Mouse (Mus musculus): ENCODE results near the gene Rreb1. TPM values are rescaled to one million over a fixed set of nuclear protein-coding genes. Genes with fewer than 3 reads are reported as not detected.
A peak's percentile ranks its signal among the peaks of the same experiment; 100 is the strongest.

The Rreb1 gene
- polyA plus RNA-seq (2015; fragmentation: Nextera tagmentation; extraction: Ambion mirVana) = 2.6 and 3.0 TPM in 2 replicates

DNA sequence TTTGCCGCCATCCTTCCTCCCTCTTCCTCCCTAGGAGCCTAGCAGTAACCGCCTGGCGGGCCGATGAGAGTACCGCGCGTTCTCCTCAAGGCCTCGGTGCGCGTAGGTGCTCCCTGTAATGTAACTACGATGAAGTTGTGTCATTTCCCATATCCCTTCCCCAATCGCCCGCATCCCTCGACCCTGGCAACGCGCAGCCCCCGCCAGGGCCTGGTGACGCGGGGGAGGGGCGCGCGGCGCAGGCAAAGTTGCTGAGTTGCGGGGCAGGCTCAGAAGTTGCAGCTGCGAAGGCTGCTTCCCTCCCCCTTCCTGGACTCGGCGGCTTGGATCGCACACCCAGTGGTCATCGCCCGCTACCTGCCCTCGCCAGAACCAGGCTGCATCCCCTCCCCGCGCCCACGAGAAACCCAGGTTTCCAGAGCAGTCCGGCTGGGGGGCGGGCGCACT is at the start of gene Rreb1:
Gene Rreb1, plus strand, starts transcription at position 254 of the 447 bp plus-strand sequence.
- Histone ChIP-seq H3K4me3 (ENCODE audit: low read depth, low read length) (peak within 1 kb of the TSS; percentile 60), H3K27me3 (ENCODE audit: control insufficient read depth, insufficient read depth, low read depth, low read length) (peaks cover 23% of the 10 kb centered on the region), H3K27ac (ENCODE audit: low read length) (no peak within 1 kb of the TSS), H3K4me1 (ENCODE audit: control insufficient read depth, insufficient read depth, low read length) (peaks cover 13% of the 10 kb centered on the region), H3K4me2 (ENCODE audit: low read length) (peak within 1 kb of the TSS; percentile 100), H3K9ac (ENCODE audit: low read depth, low read length) (peak within 1 kb of the TSS; percentile 61), H3K36me3 (ENCODE audit: control insufficient read depth, insufficient read depth, low read length) (no peaks in the 10 kb centered on the region), H3K9me3 (replicated peaks; ENCODE audit: control insufficient read depth, low read length, poor library complexity, severe bottlenecking) (no peaks in the 10 kb centered on the region)
- peak; percentile 74 for ATAC-seq
- under 1% methylated on average over 32 of the region's 37 CpGs for WGBS

DNA sequence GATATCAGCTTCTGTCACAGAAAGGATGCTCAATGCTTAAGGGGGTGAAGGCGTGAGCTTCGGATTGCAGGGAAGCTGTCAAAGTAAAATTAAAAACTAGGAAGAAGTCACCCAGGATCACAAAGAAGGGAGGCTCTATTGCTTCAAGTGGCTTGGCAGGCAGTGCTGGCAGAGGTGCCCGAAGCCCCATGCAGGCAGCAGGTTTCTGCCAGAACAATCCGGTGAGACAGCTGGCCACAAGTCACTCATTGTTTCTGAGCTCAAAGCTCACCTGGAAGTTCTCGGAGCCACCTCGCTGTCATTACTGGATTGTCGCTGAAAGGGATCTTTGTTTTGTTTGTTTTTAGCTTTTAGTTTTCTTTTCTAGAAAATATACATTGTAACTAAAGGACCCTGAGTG is 49.6 kb upstream of the Rreb1 start:
- Histone ChIP-seq H3K9me3 (replicated peaks; ENCODE audit: control insufficient read depth, low read length, poor library complexity, severe bottlenecking) (no peaks in the 10 kb centered on the region), H3K4me2 (ENCODE audit: low read length) (no peak overlapping the region), H3K4me1 (ENCODE audit: control insufficient read depth, insufficient read depth, low read length) (no peaks in the 10 kb centered on the region), H3K9ac (ENCODE audit: low read depth, low read length) (no peak overlapping the region), H3K36me3 (ENCODE audit: control insufficient read depth, insufficient read depth, low read length) (no peaks in the 10 kb centered on the region), H3K27ac (ENCODE audit: low read length) (no peak overlapping the region), H3K27me3 (ENCODE audit: control insufficient read depth, insufficient read depth, low read depth, low read length) (no peaks in the 10 kb centered on the region), H3K4me3 (ENCODE audit: low read depth, low read length) (no peak overlapping the region)
- WGBS = 89% methylated on average over 7 of the region's 7 CpGs
- ATAC-seq = no peak

DNA sequence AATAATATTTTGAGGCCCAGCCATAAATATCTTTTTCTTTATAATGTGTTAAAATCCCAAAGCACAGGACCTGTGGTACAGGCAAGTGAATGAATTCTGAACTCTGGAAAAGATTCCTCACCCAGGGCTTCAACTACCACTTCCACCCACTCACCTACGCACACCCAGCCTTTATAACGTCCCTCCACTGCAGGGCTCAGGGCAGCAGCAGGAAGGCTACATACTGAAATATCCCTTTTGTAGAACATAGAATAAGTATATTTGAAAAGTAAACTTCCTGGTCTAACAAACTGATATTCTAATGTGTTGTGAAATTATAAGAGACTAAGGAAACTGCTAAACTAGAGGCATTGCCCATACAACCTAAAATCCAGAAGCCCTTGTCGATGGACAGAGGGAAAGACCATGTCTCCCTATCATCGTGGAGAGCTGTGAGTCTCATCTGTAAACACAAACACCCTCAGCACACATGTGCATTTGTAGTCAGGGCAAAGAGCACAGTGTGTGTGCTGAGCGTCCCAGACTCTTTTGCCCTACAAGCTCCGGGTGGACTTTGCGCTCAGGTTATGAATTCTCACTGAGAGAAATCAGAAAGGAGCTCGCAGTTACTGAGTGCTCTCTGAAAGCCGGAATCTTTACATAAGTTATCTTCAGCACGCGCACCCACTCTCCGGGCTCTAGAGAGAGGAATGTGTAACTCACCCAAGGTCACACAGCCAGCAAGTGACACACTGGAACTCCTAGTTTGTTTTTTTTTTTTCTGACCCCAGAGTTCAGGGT is 46.1 kb upstream of the Rreb1 start:
- H3K9ac ChIP-seq (ENCODE audit: low read depth, low read length) = no peak overlapping the region
- H3K4me3 ChIP-seq (ENCODE audit: low read depth, low read length) = no peak overlapping the region
- H3K36me3 ChIP-seq (ENCODE audit: control insufficient read depth, insufficient read depth, low read length) = no peaks in the 10 kb centered on the region
- WGBS = 89% methylated on average over 12 of the region's 12 CpGs
- no peak overlapping the region for H3K27ac ChIP-seq (ENCODE audit: low read length)
- ATAC-seq = no peak
- H3K4me1 ChIP-seq (ENCODE audit: control insufficient read depth, insufficient read depth, low read length) = no peaks in the 10 kb centered on the region
- no peaks in the 10 kb centered on the region for H3K9me3 ChIP-seq (replicated peaks; ENCODE audit: control insufficient read depth, low read length, poor library complexity, severe bottlenecking)
- no peak overlapping the region for H3K4me2 ChIP-seq (ENCODE audit: low read length)
- H3K27me3 ChIP-seq (ENCODE audit: control insufficient read depth, insufficient read depth, low read depth, low read length) = no peaks in the 10 kb centered on the region

DNA sequence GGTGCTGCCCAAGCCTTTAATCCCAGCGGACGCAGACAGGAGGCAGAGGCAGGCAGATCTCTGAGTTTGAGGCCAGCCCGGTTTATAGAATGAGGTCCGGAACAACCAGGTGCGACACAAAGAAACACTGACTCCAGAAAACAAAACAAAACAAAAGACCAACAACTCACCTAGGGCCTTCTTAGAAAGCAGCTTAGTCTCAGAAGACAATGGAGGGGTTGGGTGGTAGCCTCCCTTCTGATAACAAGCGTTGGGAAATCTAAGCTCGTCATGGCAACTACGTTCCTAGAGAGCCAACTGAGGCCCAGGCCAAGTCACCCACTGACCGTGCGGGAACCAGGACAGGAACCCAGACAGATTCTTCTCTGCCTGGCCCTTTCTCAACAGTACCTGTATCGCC is 43.7 kb upstream of the Rreb1 start:
- Histone ChIP-seq H3K27ac (ENCODE audit: low read length) (no peak overlapping the region), H3K4me2 (ENCODE audit: low read length) (no peak overlapping the region), H3K27me3 (ENCODE audit: control insufficient read depth, insufficient read depth, low read depth, low read length) (no peaks in the 10 kb centered on the region), H3K36me3 (ENCODE audit: control insufficient read depth, insufficient read depth, low read length) (no peaks in the 10 kb centered on the region), H3K9me3 (replicated peaks; ENCODE audit: control insufficient read depth, low read length, poor library complexity, severe bottlenecking) (no peaks in the 10 kb centered on the region), H3K4me1 (ENCODE audit: control insufficient read depth, insufficient read depth, low read length) (no peaks in the 10 kb centered on the region), H3K4me3 (ENCODE audit: low read depth, low read length) (no peak overlapping the region), H3K9ac (ENCODE audit: low read depth, low read length) (no peak overlapping the region)
- no peak for ATAC-seq
- 94% methylated on average over 11 of the region's 11 CpGs for WGBS

DNA sequence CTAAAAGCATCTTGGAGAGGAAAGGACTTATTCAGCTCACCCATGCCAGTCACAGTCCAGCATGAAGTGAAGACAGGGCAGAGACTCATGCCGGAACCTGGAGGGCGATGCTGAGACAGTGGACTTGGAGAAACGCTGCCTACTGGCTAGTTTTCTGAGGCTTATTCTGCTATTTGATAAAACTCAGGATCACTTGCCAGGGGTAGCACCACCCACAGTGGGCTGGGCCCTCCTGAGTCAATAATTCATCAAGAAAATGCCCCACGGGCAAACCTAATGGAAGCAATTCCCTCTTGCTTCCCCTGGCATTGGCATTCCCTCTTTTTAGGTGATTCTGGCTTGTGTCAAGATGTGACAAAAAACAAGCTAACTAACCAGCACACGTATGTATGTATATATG is 38.1 kb upstream of the Rreb1 start:
- H3K4me3 ChIP-seq (ENCODE audit: low read depth, low read length) = no peak overlapping the region
- no peak for ATAC-seq
- H3K27me3 ChIP-seq (ENCODE audit: control insufficient read depth, insufficient read depth, low read depth, low read length) = no peaks in the 10 kb centered on the region
- 91% methylated on average over 5 of the region's 5 CpGs for WGBS
- H3K4me1 ChIP-seq (ENCODE audit: control insufficient read depth, insufficient read depth, low read length) = no peaks in the 10 kb centered on the region
- H3K27ac ChIP-seq (ENCODE audit: low read length) = no peak overlapping the region
- no peaks in the 10 kb centered on the region for H3K9me3 ChIP-seq (replicated peaks; ENCODE audit: control insufficient read depth, low read length, poor library complexity, severe bottlenecking)
- no peak overlapping the region for H3K4me2 ChIP-seq (ENCODE audit: low read length)
- no peak overlapping the region for H3K9ac ChIP-seq (ENCODE audit: low read depth, low read length)
- H3K36me3 ChIP-seq (ENCODE audit: control insufficient read depth, insufficient read depth, low read length) = no peaks in the 10 kb centered on the region

DNA sequence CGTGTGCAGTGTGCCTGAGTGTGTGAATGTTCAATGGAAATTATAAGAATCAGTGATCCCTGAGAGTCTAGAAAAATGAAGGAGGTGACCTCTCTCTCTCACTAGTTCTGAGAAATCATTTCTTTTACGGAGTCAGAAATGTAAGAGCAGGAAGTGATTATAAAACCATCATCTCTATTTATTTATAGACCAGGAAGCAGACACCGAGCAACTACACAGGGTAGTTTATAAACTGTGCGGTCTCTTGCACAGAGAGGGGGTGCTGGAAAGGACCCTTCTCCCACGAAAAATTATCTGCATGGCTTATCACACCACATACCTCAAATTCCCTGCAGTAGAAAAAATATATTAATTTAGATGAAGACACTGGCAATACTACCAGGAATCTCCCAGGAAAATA is 37.4 kb upstream of the Rreb1 start:
- 69% methylated on average over 5 of the region's 5 CpGs for WGBS
- H3K9me3 ChIP-seq (replicated peaks; ENCODE audit: control insufficient read depth, low read length, poor library complexity, severe bottlenecking) = no peaks in the 10 kb centered on the region

DNA sequence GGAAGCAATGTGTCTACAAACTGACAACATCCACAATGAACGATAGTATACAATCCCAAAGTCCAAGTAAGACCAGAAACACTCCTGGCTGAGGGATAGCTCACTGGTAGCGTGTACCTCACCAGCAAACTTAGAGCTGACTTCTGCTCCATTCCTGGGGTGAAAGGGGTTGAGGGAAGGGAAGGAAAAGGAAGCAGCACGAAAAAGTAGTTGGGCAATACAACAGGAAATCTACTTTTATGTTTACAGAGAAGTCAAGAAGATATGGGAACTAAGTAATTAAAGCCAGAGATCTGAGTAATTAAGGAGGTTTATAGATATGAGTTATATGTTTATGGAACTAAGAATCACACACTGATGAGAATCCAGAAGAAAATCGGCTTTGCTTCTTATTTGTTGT is 36.0 kb upstream of the Rreb1 start:
- H3K9me3 ChIP-seq (replicated peaks; ENCODE audit: control insufficient read depth, low read length, poor library complexity, severe bottlenecking) = no peaks in the 10 kb centered on the region
- no peaks in the 10 kb centered on the region for H3K4me1 ChIP-seq (ENCODE audit: control insufficient read depth, insufficient read depth, low read length)
- no peaks in the 10 kb centered on the region for H3K36me3 ChIP-seq (ENCODE audit: control insufficient read depth, insufficient read depth, low read length)
- H3K4me3 ChIP-seq (ENCODE audit: low read depth, low read length) = no peak overlapping the region
- H3K9ac ChIP-seq (ENCODE audit: low read depth, low read length) = no peak overlapping the region
- no peak overlapping the region for H3K27ac ChIP-seq (ENCODE audit: low read length)
- no peaks in the 10 kb centered on the region for H3K27me3 ChIP-seq (ENCODE audit: control insufficient read depth, insufficient read depth, low read depth, low read length)
- WGBS = 87% methylated on average over 4 of the region's 4 CpGs
- H3K4me2 ChIP-seq (ENCODE audit: low read length) = no peak overlapping the region
- no peak for ATAC-seq

More for the DNA sequence above, 37.4 kb upstream of the Rreb1 start:
- no peak overlapping the region for H3K9ac ChIP-seq (ENCODE audit: low read depth, low read length)
- no peaks in the 10 kb centered on the region for H3K36me3 ChIP-seq (ENCODE audit: control insufficient read depth, insufficient read depth, low read length)
- no peak overlapping the region for H3K4me3 ChIP-seq (ENCODE audit: low read depth, low read length)
- H3K27ac ChIP-seq (ENCODE audit: low read length) = no peak overlapping the region
- H3K4me1 ChIP-seq (ENCODE audit: control insufficient read depth, insufficient read depth, low read length) = no peaks in the 10 kb centered on the region
- H3K27me3 ChIP-seq (ENCODE audit: control insufficient read depth, insufficient read depth, low read depth, low read length) = no peaks in the 10 kb centered on the region
- ATAC-seq = no peak
- H3K4me2 ChIP-seq (ENCODE audit: low read length) = no peak overlapping the region

DNA sequence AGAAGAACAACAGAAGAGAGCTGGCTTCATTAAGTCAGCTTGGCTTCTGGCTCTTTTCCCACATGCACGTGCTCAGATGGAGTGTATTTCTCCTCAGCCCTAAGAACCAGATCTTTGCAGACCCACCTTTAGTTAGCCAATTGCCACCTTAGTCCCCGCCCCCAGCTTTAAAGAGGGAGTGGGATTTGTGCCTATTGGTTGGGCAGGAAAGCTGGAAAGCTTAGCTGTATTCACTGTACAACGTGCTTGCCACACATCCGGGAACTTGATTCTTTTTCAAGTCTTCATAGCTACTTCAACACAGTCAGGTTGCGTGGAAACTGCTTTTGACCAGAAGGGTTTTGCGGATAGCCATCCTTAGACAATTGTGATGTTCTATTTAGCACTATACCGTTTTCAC is 30.7 kb upstream of the Rreb1 start:
- H3K36me3 ChIP-seq (ENCODE audit: control insufficient read depth, insufficient read depth, low read length) = no peaks in the 10 kb centered on the region
- H3K9ac ChIP-seq (ENCODE audit: low read depth, low read length) = no peak overlapping the region
- H3K9me3 ChIP-seq (replicated peaks; ENCODE audit: control insufficient read depth, low read length, poor library complexity, severe bottlenecking) = no peaks in the 10 kb centered on the region
- H3K4me3 ChIP-seq (ENCODE audit: low read depth, low read length) = no peak overlapping the region
- no peak overlapping the region for H3K27ac ChIP-seq (ENCODE audit: low read length)
- no peak for ATAC-seq
- no peaks in the 10 kb centered on the region for H3K27me3 ChIP-seq (ENCODE audit: control insufficient read depth, insufficient read depth, low read depth, low read length)
- H3K4me1 ChIP-seq (ENCODE audit: control insufficient read depth, insufficient read depth, low read length) = peaks cover 5% of the 10 kb centered on the region
- no peak overlapping the region for H3K4me2 ChIP-seq (ENCODE audit: low read length)
- WGBS = 73% methylated on average over 7 of the region's 7 CpGs

DNA sequence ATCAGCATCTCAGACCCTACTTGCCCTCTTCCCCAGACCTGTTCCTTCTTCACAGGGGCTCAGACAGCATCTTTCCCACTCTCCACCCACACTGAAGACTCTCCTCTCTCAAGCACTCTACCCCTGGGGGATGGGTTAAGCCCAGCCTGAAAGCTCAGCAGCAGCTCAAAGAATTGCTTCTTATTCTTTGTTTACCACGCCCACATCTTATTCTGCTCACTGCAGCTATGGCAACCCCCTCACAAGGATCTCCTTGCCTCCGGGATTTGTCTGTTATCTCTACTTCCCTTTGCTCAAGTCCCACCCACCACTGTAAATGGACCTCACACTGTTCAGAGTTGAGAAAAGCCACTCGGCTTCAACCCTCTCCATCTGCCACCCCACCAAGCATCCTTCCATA is 28.7 kb upstream of the Rreb1 start:
- Histone ChIP-seq H3K4me2 (ENCODE audit: low read length) (no peak overlapping the region), H3K9ac (ENCODE audit: low read depth, low read length) (no peak overlapping the region), H3K4me3 (ENCODE audit: low read depth, low read length) (no peak overlapping the region), H3K27ac (ENCODE audit: low read length) (no peak overlapping the region), H3K9me3 (replicated peaks; ENCODE audit: control insufficient read depth, low read length, poor library complexity, severe bottlenecking) (no peaks in the 10 kb centered on the region), H3K36me3 (ENCODE audit: control insufficient read depth, insufficient read depth, low read length) (no peaks in the 10 kb centered on the region), H3K27me3 (ENCODE audit: control insufficient read depth, insufficient read depth, low read depth, low read length) (no peaks in the 10 kb centered on the region), H3K4me1 (ENCODE audit: control insufficient read depth, insufficient read depth, low read length) (peaks cover 5% of the 10 kb centered on the region)
- 0 out of 2 replicates have a peak, but pooled peaks have one; percentile 28 for ATAC-seq
- WGBS = 2% methylated on average over 3 of the region's 3 CpGs
